Mouse (Mus musculus): ENCODE data around the gene Slc4a7. TPM values are rescaled to one million over a fixed set of nuclear protein-coding genes. Genes with fewer than 3 reads are reported as not detected.
"Not testable (repeated sequence)": the region's sequence is repeated elsewhere in the genome, so short reads cannot be mapped to it uniquely, and the experiment has no call there.

Slc4a7 gene
- polyA plus RNA-seq, 1 experiment, result 241 TPM

GRCm38 (mm10) chr14:14784223-14784622 is 82.1 kb downstream of the Slc4a7 start:
- WGBS, result 79% methylated on average over 1 of the region's 1 CpGs
- Histone ChIP-seq H3K27ac (ENCODE audit: insufficient read depth, low read depth, low read length) (no peak overlapping the region), H3K4me1 (ENCODE audit: control insufficient read depth, insufficient read depth, low read length) (no peaks in the 10 kb centered on the region), H3K4me3 (ENCODE audit: insufficient read depth, low read depth, low read length) (no peak overlapping the region)
- no peak for TF ChIP-seq POLR2A (IDR thresholded peaks at IDR 0.05; ENCODE audit: insufficient read depth, low read depth, low read length)
- TF ChIP-seq CTCF (IDR thresholded peaks at IDR 0.05; ENCODE audit: insufficient read depth, low read depth, low read length), result no peak

- no peaks in the 10 kb centered on the region for H3K4me1 ChIP-seq (ENCODE audit: control insufficient read depth, insufficient read depth, low read length)
- TF ChIP-seq CTCF (IDR thresholded peaks at IDR 0.05; ENCODE audit: insufficient read depth, low read depth, low read length) (no peak), POLR2A (IDR thresholded peaks at IDR 0.05; ENCODE audit: insufficient read depth, low read depth, low read length) (no peak)
- WGBS, result 91% methylated on average over 1 of the region's 1 CpGs
- no peak overlapping the region for H3K4me3 ChIP-seq (ENCODE audit: insufficient read depth, low read depth, low read length)
- no peak overlapping the region for H3K27ac ChIP-seq (ENCODE audit: insufficient read depth, low read depth, low read length)
Observed at GRCm38 (mm10) chr14:14786979-14787378, 84.9 kb downstream of the Slc4a7 start.

GRCm38 (mm10) chr14:14789840-14790470 is 87.9 kb downstream of the Slc4a7 start:
- H3K4me3 ChIP-seq (ENCODE audit: insufficient read depth, low read depth, low read length), result no peak overlapping the region
- no peaks in the 10 kb centered on the region for H3K4me1 ChIP-seq (ENCODE audit: control insufficient read depth, insufficient read depth, low read length)
- no peak for TF ChIP-seq CTCF (IDR thresholded peaks at IDR 0.05; ENCODE audit: insufficient read depth, low read depth, low read length)
- no peak for TF ChIP-seq POLR2A (IDR thresholded peaks at IDR 0.05; ENCODE audit: insufficient read depth, low read depth, low read length)
- WGBS, result 98% methylated on average over 4 of the region's 4 CpGs
- H3K27ac ChIP-seq (ENCODE audit: insufficient read depth, low read depth, low read length), result no peak overlapping the region

DNA sequence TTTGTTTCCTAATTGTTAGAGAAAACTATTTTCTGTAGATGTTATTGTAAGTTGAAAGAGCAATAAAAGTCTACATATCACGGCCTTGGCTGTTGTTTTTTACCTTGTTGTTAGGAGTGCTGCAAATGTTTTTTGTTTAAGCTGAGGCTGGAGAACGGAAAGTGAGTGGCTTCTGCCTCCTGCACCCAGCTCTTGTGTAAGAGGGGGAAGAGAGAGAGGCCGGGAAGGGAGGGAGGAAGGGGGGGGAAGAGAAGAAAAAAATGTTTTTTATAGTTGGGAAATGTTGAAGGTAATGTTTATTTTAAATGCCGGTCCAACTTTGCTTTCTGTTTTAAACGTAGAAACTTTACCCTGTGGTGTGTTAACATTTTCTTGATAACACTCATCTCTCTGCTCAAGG is 97.8 kb downstream of the Slc4a7 start:
- Histone ChIP-seq H3K27ac (ENCODE audit: insufficient read depth, low read depth, low read length) (no peak overlapping the region), H3K4me1 (ENCODE audit: control insufficient read depth, insufficient read depth, low read length) (no peaks in the 10 kb centered on the region), H3K4me3 (ENCODE audit: insufficient read depth, low read depth, low read length) (no peak overlapping the region)
- TF ChIP-seq POLR2A (IDR thresholded peaks at IDR 0.05; ENCODE audit: insufficient read depth, low read depth, low read length) (no peak), CTCF (IDR thresholded peaks at IDR 0.05; ENCODE audit: insufficient read depth, low read depth, low read length) (no peak)
- 86% methylated on average over 5 of the region's 5 CpGs for WGBS

GRCm38 (mm10) chr14:14800332-14800731 is 98.3 kb downstream of the Slc4a7 start:
- WGBS, result 91% methylated on average over 4 of the region's 4 CpGs
- no peak overlapping the region for H3K27ac ChIP-seq (ENCODE audit: insufficient read depth, low read depth, low read length)
- no peak overlapping the region for H3K4me3 ChIP-seq (ENCODE audit: insufficient read depth, low read depth, low read length)
- H3K4me1 ChIP-seq (ENCODE audit: control insufficient read depth, insufficient read depth, low read length), result no peaks in the 10 kb centered on the region
- TF ChIP-seq CTCF (IDR thresholded peaks at IDR 0.05; ENCODE audit: insufficient read depth, low read depth, low read length) (no peak), POLR2A (IDR thresholded peaks at IDR 0.05; ENCODE audit: insufficient read depth, low read depth, low read length) (no peak)

DNA sequence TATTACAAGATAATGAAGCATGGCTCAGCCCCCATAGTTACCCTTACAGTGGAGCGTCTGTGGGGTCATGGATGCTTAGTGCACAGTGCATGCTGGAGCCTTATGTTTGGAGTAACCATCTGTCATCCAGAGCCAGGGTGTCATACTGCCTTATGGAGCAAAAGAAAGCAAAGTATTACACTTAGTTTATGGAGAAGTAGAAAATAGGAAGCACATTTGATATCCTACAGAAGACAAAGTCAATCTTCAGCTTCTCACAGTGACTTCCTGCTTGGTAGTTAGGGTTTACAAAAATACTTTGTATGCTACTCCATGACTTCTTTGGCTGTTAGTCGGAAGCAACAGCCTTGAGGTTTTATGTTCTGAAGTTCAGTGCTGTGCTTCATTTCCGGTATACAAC is 98.7 kb downstream of the Slc4a7 start:
- no peak overlapping the region for H3K27ac ChIP-seq (ENCODE audit: insufficient read depth, low read depth, low read length)
- no peak for TF ChIP-seq CTCF (IDR thresholded peaks at IDR 0.05; ENCODE audit: insufficient read depth, low read depth, low read length)
- TF ChIP-seq POLR2A (IDR thresholded peaks at IDR 0.05; ENCODE audit: insufficient read depth, low read depth, low read length), result no peak
- 95% methylated on average over 3 of the region's 3 CpGs for WGBS
- H3K4me1 ChIP-seq (ENCODE audit: control insufficient read depth, insufficient read depth, low read length), result no peaks in the 10 kb centered on the region
- H3K4me3 ChIP-seq (ENCODE audit: insufficient read depth, low read depth, low read length), result no peak overlapping the region

- not testable (repeated sequence) for H3K4me1 ChIP-seq (ENCODE audit: control insufficient read depth, insufficient read depth, low read length); H3K4me3 ChIP-seq (ENCODE audit: insufficient read depth, low read depth, low read length); H3K27ac ChIP-seq (ENCODE audit: insufficient read depth, low read depth, low read length)
- WGBS, result 79% methylated on average over 2 of the region's 2 CpGs
Observed at GRCm38 (mm10) chr14:14803115-14803514, 101.0 kb downstream of the Slc4a7 start, which contains the start of gene Nek10. Gene Nek10 (plus strand): TSS chr14:14803415.

GRCm38 (mm10) chr14:14803921-14804517 is 101.9 kb downstream of the Slc4a7 start:
- TF ChIP-seq POLR2A (IDR thresholded peaks at IDR 0.05; ENCODE audit: insufficient read depth, low read depth, low read length) (no peak), CTCF (IDR thresholded peaks at IDR 0.05; ENCODE audit: insufficient read depth, low read depth, low read length) (no peak)
- 17% methylated on average over 10 of the region's 10 CpGs for WGBS
- Histone ChIP-seq H3K27ac (ENCODE audit: insufficient read depth, low read depth, low read length) (no peak overlapping the region), H3K4me3 (ENCODE audit: insufficient read depth, low read depth, low read length) (no peak overlapping the region), H3K4me1 (ENCODE audit: control insufficient read depth, insufficient read depth, low read length) (no peaks in the 10 kb centered on the region)

GRCm38 (mm10) chr14:14804518-14805212 is 102.6 kb downstream of the Slc4a7 start:
- 74% methylated on average over 5 of the region's 5 CpGs for WGBS
- Histone ChIP-seq H3K4me3 (ENCODE audit: insufficient read depth, low read depth, low read length) (no peak overlapping the region), H3K27ac (ENCODE audit: insufficient read depth, low read depth, low read length) (no peak overlapping the region), H3K4me1 (ENCODE audit: control insufficient read depth, insufficient read depth, low read length) (no peaks in the 10 kb centered on the region)
- TF ChIP-seq CTCF (IDR thresholded peaks at IDR 0.05; ENCODE audit: insufficient read depth, low read depth, low read length) (no peak), POLR2A (IDR thresholded peaks at IDR 0.05; ENCODE audit: insufficient read depth, low read depth, low read length) (no peak)

Measured in olfactory bulb, adult 2 months (tissue).